Mouse (Mus musculus): ENCODE measurements around the gene H1f0. TPM values are rescaled to one million over a fixed set of nuclear protein-coding genes. Genes with fewer than 3 reads are reported as not detected.
A peak's percentile ranks its signal among the peaks of the same experiment; 100 is the strongest.
"Not testable (repeated sequence)": the region's sequence is repeated elsewhere in the genome, so short reads cannot be mapped to it uniquely, and the experiment has no call there.

H1f0 gene
- polyA plus RNA-seq, 1 experiment from 2014 or later, result 351 TPM

DNA sequence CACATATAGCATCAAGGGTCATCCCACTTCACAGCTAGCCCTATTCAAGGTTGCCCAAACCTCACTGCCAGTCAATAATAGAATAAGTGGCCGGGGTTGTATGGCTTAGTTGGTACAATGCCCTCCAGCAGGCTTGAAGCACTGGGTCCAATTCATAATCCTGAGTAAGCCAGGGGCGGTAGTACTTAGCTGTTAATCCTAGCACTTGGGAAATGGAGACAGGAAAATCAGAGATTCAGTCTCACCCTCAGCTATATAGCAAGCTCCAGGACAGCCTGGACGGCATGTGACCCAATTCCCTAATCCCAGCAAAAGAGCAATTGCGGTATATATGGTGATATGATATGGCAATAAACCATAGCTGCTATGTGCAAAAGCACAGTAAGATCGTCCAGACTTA lies 21.2 kb upstream of the H1f0 start:
- no peak overlapping the region for H3K9ac ChIP-seq (replicated peaks)
- H3K4me2 ChIP-seq (replicated peaks), result no peak overlapping the region
- ATAC-seq, result no peak
- no peaks in the 10 kb centered on the region for H3K27me3 ChIP-seq
- no peak overlapping the region for H3K27ac ChIP-seq
- WGBS, result 91% methylated on average over 5 of the region's 5 CpGs
- H3K4me1 ChIP-seq (replicated peaks), result 0 out of 2 replicates have a peak, but pooled peaks cover 10% of the 10 kb centered on the region
- H3K4me3 ChIP-seq (replicated peaks), result no peak overlapping the region
- peaks cover 51% of the 10 kb centered on the region for H3K36me3 ChIP-seq
- no peaks in the 10 kb centered on the region for H3K9me3 ChIP-seq

DNA sequence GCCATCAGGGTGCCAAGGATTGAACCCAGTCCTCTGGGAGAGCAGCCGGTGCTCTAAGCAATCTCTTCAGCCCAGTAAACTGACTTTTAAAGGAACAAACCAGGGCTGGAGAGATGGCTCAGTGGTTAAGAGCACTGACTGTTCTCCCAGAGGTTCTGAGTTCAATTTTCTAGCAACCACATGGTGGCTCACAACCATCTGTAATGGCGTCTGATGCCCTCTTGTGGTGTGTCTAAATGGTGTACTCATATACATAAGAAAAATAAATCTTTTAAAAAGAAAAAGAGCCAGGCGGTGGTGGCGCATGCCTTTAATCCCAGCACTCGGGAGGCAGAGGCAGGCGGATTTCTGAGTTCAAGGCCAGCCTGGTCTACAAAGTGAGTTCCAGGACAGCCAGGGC lies 20.4 kb upstream of the H1f0 start:
- H3K4me1 ChIP-seq (replicated peaks); H3K27ac ChIP-seq; H3K27me3 ChIP-seq; H3K4me3 ChIP-seq (replicated peaks); H3K4me2 ChIP-seq (replicated peaks); ATAC-seq; H3K9me3 ChIP-seq; H3K9ac ChIP-seq (replicated peaks): not testable (repeated sequence)
- WGBS, result 94% methylated on average over 6 of the region's 6 CpGs
- H3K36me3 ChIP-seq, result peaks cover 43% of the 10 kb centered on the region

GRCm38 (mm10) chr15:79009734-79010133 lies 18.5 kb upstream of the H1f0 start:
- H3K4me3 ChIP-seq (replicated peaks), result no peak overlapping the region
- H3K27me3 ChIP-seq, result no peaks in the 10 kb centered on the region
- no peak overlapping the region for H3K27ac ChIP-seq
- no peak overlapping the region for H3K9ac ChIP-seq (replicated peaks)
- peaks cover 24% of the 10 kb centered on the region for H3K36me3 ChIP-seq
- no peaks in the 10 kb centered on the region for H3K9me3 ChIP-seq
- 68% methylated on average over 5 of the region's 5 CpGs for WGBS
- no peak overlapping the region for H3K4me2 ChIP-seq (replicated peaks)
- ATAC-seq, result no peak
- peaks cover 16% of the 10 kb centered on the region; the same call in 1 of the 2 replicates for H3K4me1 ChIP-seq (replicated peaks)

DNA sequence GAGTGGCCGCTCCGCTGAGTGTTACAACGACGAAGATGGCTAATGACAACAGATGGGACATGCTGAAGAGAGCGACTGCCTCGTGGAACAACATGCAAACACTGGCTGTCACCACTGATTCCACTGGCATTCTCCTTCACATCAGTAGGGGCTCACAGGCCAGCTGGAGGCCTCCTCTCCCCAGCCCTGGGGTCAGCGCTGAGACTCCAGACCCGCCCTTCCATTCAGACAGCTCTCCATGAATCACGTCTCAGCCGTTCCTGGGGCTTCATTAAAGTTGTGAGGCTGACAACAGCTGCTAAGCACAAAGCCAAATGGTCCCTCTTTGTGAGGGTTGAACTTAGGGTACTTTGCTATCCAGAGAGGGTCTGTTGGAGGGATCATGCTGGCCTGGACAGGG lies 16.7 kb upstream of the H1f0 start:
- Histone ChIP-seq H3K9me3 (no peaks in the 10 kb centered on the region), H3K4me3 (replicated peaks) (no peak overlapping the region), H3K27ac (no peak overlapping the region), H3K27me3 (no peaks in the 10 kb centered on the region), H3K9ac (replicated peaks) (no peak overlapping the region), H3K4me1 (replicated peaks) (peaks cover 16% of the 10 kb centered on the region; the same call in 1 of the 2 replicates), H3K36me3 (peaks cover 6% of the 10 kb centered on the region), H3K4me2 (replicated peaks) (no peak overlapping the region)
- ATAC-seq, result no peak
- 56% methylated on average over 10 of the region's 10 CpGs for WGBS

DNA sequence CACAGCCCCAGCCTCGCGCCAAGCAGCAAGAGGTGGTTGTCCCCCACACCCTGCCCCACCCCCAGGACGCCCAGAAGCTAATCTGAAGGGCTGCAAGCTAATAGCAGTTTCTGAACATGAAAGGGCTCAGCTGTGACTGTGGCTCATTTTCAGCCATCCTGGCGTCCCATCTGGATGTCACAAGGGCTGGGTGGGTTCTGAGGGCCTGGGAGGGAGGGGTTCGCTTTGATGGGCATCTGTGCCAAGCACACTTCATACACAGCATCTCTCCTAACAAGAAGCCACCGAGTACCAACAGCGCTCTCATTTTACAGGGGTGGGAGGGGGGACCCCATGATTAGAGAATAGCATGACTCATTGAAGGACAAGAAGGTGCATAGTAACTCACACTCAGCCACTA lies 14.9 kb upstream of the H1f0 start:
- ATAC-seq, result peak; percentile 55; the same call in 1 of the 2 replicates
- no peak overlapping the region for H3K9ac ChIP-seq (replicated peaks)
- H3K9me3 ChIP-seq, result no peaks in the 10 kb centered on the region
- no peak overlapping the region for H3K4me2 ChIP-seq (replicated peaks)
- H3K27me3 ChIP-seq, result no peaks in the 10 kb centered on the region
- H3K27ac ChIP-seq, result no peak overlapping the region
- H3K4me1 ChIP-seq (replicated peaks), result peaks cover 16% of the 10 kb centered on the region; the same call in 1 of the 2 replicates
- H3K4me3 ChIP-seq (replicated peaks), result no peak overlapping the region
- H3K36me3 ChIP-seq, result no peaks in the 10 kb centered on the region
- 69% methylated on average over 7 of the region's 7 CpGs for WGBS

DNA sequence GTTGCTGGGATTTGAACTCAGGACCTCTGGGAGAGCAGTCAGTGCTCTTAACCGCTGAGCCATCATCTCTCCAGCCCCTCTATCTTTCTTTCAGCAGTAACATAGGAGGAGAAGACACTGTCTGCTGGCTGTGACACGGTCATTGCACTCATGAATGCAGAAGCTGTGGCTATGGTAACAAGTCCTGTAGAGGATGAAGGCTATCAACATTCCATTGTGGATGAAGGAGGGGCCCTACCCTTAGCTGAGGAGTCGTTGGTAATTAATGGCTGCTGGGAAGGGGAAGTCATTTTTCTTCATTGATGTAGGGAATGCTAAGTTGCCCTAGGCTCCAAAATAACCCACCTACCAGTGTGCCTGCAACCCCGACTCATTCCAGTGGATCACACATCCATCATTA lies 10.1 kb upstream of the H1f0 start:
- no peaks in the 10 kb centered on the region for H3K36me3 ChIP-seq
- WGBS, result 43% methylated on average over 4 of the region's 4 CpGs
- H3K9me3 ChIP-seq, result no peaks in the 10 kb centered on the region
- H3K9ac ChIP-seq (replicated peaks), result no peak overlapping the region
- no peak overlapping the region for H3K4me3 ChIP-seq (replicated peaks)
- H3K4me1 ChIP-seq (replicated peaks), result peaks cover 5% of the 10 kb centered on the region; the same call in 1 of the 2 replicates
- H3K27ac ChIP-seq, result no peak overlapping the region
- H3K4me2 ChIP-seq (replicated peaks), result no peak overlapping the region
- H3K27me3 ChIP-seq, result no peaks in the 10 kb centered on the region
- no peak for ATAC-seq

DNA sequence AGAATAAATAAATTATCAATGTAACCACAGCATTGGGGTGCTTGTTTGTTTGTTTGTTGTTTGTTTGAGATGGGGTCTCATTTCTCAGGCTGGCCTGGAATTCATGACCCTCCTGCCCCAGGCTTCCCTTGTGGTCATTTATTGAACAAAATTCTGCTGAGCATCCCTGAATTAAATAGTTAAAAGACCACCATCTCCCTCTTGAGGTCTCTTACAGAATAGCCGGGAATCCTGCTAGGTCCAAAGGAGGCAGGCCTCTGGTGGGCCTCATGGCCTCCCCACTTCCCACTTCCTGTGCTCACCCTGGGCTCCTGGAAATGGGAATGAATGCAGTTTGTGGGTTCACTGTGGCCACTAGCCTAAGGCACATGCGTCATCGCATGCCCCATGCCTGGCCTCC lies 9.4 kb upstream of the H1f0 start:
- Histone ChIP-seq H3K27ac (no peak overlapping the region), H3K9me3 (no peaks in the 10 kb centered on the region), H3K36me3 (no peaks in the 10 kb centered on the region), H3K4me3 (replicated peaks) (no peak overlapping the region), H3K27me3 (0 out of 2 replicates have a peak, but pooled peaks cover 2% of the 10 kb centered on the region), H3K4me1 (replicated peaks) (no peaks in the 10 kb centered on the region), H3K9ac (replicated peaks) (no peak overlapping the region), H3K4me2 (replicated peaks) (no peak overlapping the region)
- no peak for ATAC-seq
- 57% methylated on average over 3 of the region's 3 CpGs for WGBS

- 71% methylated on average over 10 of the region's 10 CpGs for WGBS
- Histone ChIP-seq H3K4me1 (replicated peaks) (peaks cover 26% of the 10 kb centered on the region), H3K4me2 (replicated peaks) (no peak overlapping the region), H3K36me3 (no peaks in the 10 kb centered on the region), H3K27ac (no peak overlapping the region), H3K4me3 (replicated peaks) (no peak overlapping the region), H3K27me3 (peaks cover 8% of the 10 kb centered on the region; the same call in 1 of the 2 replicates), H3K9me3 (no peaks in the 10 kb centered on the region), H3K9ac (replicated peaks) (no peak overlapping the region)
- ATAC-seq, result no peak
Measured at GRCm38 (mm10) chr15:79022671-79023230, 5.5 kb upstream of the H1f0 start.

- no peak overlapping the region for H3K27ac ChIP-seq
- H3K27me3 ChIP-seq, result peaks cover 8% of the 10 kb centered on the region; the same call in 1 of the 2 replicates
- H3K4me3 ChIP-seq (replicated peaks), result no peak overlapping the region
- H3K9ac ChIP-seq (replicated peaks), result no peak overlapping the region
- H3K36me3 ChIP-seq, result no peaks in the 10 kb centered on the region
- no peak overlapping the region for H3K4me2 ChIP-seq (replicated peaks)
- 50% methylated on average over 1 of the region's 1 CpGs for WGBS
- no peak for ATAC-seq
- peaks cover 29% of the 10 kb centered on the region for H3K4me1 ChIP-seq (replicated peaks)
- no peaks in the 10 kb centered on the region for H3K9me3 ChIP-seq
Measured at GRCm38 (mm10) chr15:79023366-79023765, 4.9 kb upstream of the H1f0 start.

DNA sequence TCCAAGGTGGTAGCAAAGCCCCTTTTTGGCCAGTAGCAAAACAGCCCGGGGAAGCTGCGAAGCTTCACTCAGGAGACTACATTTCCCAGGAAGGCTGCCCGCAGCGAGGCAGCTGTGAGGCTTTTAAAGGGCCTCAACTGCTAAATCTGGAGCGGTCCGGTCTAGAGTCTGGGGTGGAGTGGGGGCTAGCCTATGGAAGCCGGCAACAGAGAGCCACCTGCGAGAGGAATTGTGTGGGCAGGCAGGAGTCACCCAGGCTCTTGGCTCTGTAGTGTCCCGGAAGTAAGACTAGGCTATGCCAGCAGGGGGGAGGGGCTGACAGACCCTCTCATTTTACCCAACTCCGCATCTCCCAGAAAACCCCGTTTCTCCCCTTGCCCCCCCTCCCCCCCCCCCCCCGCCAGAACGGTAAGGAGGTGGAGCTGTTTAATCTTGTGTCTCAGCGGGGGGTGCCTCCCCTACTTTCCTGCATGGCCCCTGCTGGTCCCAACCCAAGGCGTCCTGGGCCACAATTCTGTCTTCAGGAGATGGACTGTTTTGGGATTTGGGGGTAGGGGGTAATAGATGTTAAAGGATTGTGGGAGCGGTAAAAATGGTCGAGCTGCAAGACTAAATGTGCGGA lies 2.5 kb upstream of the H1f0 start:
- H3K9ac ChIP-seq (replicated peaks), result peak overlapping the region; percentile 17; the same call in 1 of the 2 replicates

DNA sequence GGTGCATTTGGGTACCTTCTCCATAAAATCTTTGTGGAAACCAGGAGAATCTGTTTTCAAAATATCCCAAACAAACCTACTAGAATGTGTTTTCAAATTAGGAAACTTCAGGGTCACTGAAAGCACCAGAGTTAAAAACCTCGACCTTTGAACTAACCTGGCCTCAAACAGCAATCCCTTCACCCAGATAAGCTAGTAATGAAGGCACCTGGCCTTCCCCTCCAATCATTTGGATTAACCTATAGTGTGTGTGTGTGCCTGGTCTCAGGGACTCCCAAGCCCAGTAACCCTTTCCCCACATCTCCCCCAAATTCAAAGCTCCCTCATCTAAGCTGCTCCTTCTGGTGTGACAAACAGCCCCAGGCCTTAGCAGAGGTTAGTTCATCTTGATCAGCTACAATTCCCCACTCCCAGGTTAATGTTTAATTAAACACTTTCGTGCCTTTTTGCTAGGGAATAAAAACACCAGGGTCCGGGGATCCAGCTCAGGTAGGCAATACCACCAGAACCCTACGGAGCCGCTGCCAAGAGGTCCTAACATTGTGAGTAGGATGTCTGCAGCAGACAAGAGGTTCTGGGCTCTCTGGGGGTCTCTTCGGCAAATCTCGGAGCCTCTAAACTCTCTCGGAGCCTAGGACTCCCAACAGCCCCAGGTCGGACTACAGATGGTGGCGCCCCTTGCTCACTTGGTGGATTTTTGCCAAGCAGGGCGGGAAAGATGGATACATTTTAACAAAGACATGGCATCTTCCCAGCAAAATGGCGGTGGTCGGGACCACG lies 1.5 kb upstream of the H1f0 start:
- Histone ChIP-seq H3K9ac (replicated peaks) (peak overlapping the region; percentile 99; the same call in 1 of the 2 replicates), H3K9me3 (no peaks in the 10 kb centered on the region), H3K36me3 (no peaks in the 10 kb centered on the region), H3K4me1 (replicated peaks) (peaks cover 53% of the 10 kb centered on the region), H3K4me2 (replicated peaks) (peak overlapping the region; percentile 99), H3K4me3 (replicated peaks) (peak overlapping the region; percentile 60; the same call in 1 of the 2 replicates), H3K27me3 (peaks cover 8% of the 10 kb centered on the region; the same call in 1 of the 2 replicates), H3K27ac (no peak overlapping the region)
- WGBS, result 45% methylated on average over 14 of the region's 14 CpGs
- no peak for ATAC-seq

More for the DNA sequence above, 2.5 kb upstream of the H1f0 start:
- Histone ChIP-seq H3K4me2 (replicated peaks) (peak overlapping the region; percentile 45), H3K36me3 (no peaks in the 10 kb centered on the region), H3K4me3 (replicated peaks) (peak overlapping the region; percentile 2), H3K9me3 (no peaks in the 10 kb centered on the region), H3K4me1 (replicated peaks) (peaks cover 44% of the 10 kb centered on the region), H3K27ac (no peak overlapping the region), H3K27me3 (peaks cover 8% of the 10 kb centered on the region; the same call in 1 of the 2 replicates)
- 8% methylated on average over 15 of the region's 18 CpGs for WGBS
- no peak for ATAC-seq
